Mouse (Mus musculus): Measurements from ENCODE around the gene Mthfd2.
A peak's percentile ranks its signal among the peaks of the same experiment; 100 is the strongest.

Mthfd2 gene

DNA sequence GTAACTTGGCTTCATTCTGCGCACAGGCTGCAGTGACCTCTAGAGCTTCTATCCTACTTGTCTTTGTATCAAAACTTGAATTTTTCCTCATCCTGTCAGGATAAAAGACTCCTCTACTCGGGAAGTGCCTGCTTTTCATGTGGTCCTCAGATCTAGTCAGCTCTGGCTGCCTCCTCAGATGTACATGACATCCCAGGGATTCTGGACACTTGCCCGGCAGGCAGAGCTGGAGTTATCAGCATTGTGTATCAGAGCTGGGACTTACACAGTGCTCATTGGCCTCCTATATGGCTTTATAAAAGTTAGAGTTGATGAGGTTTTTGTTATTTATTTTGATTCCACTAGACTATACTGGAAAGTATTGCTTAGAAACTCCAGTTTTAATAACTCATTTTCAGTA, 15.7 kb upstream of the Mthfd2 start:
- no peak for DNase-seq (ENCODE audit: low spot score in 2 of 2)

DNA sequence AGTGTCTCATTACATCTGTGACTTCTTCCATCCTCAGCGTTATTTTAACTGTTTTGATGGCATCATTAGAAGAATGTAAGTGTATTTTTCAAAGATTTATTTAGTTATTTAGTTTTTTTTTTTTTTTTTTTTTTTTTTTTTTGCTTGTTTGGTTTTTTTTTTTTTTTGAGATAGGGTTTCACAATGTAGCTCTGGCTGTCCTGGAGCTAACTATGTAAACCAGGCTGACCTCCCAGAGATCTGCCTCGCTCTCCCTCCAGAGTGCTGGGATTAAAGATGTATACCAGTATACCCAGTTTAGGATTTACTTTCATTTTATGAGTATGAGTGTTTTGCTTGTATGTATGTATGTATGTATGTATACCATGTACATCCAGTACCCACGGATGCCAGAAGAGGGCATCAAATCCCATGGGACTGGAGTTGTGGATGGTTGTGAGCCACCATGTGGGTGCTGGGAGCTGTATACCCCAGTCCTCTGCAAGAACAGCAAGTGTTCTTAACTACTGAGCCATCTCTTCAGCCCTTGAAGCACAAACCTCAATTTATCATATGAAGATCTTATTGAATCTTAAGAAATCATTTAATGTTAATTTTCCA, 2.0 kb upstream of the Mthfd2 start:
- no peak for DNase-seq (ENCODE audit: low spot score in 2 of 2)

DNA sequence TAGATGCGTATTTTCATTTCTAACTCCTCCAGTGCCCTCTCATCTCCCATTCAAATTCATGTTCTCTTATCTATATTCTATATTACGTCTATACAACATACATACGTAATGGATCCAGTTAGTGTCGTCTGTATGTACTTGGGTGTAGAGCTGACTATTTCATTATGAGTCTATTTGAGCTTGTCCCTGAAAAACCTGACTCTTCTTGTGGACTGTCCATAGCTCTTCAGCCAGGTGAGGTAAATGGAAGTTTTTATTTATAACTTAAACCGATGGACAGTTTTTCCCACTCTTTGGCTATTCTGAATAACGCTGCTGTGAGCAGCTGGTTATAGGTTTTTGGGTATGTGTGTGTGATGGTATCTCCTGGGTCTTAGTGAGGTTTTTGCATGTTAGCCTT, 1.1 kb upstream of the Mthfd2 start:
- no peak for DNase-seq (ENCODE audit: low spot score in 2 of 2)

DNA sequence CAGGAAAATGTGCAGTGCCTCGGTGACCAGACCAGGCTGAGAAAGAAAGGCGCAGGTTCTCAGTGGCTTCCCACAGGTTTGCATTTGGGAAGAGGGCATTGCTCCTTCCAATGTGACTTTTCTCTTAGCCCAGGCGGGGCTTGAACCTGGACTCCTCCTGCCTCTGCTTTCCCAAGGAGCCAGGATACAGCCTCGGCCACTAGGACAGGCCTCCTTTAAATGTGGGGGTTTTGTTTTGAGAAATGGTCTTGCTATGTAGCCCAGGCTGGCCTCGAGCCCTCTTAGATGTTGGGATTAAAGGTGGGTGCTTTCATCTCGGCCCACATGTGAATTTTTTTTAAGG, 657 bp upstream of the Mthfd2 start:
- no peak for DNase-seq (ENCODE audit: low spot score in 2 of 2)

DNA sequence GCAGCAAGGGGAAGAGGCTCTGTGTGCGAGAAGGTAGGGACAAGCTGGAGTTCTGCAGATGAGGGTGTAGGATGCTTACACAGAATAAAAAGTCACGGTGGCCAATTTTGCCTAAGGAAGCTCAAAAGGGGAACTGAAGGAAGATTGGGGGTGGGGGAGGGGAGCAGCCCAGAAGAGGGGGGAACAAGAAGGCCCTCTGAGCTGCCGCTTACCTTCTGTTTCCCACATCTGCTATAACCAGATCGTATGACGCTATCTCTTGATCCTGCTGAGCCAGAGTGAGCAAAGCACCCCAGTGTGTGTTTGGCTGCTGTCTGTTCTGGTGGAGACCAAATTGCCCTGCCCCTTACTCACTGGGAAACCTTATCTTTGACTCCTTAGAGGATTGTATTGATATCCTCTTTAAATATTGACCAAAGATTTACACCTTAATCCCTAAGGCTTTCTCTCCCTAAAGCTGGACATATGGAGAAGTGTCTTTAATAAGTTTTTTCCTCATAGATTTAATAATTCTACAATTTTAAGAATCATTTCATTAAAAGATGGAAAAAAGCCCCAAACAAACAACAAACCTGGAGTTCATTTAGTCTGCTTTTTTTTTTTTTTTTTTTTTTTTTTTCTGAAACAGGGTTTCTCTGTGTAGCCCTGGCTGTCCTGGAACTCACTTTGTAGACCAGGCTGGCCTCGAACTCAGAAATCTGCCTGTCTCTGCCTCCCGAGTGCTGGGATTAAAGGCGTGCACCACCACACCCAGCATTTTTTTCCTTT, 1.9 kb downstream of the Mthfd2 start:
- no peak for DNase-seq (ENCODE audit: low spot score in 2 of 2)

GRCm38 (mm10) chr6:83322794-83323193, 2.9 kb downstream of the Mthfd2 start:
- DNase-seq (ENCODE audit: low spot score in 2 of 2) = no peak

DNA sequence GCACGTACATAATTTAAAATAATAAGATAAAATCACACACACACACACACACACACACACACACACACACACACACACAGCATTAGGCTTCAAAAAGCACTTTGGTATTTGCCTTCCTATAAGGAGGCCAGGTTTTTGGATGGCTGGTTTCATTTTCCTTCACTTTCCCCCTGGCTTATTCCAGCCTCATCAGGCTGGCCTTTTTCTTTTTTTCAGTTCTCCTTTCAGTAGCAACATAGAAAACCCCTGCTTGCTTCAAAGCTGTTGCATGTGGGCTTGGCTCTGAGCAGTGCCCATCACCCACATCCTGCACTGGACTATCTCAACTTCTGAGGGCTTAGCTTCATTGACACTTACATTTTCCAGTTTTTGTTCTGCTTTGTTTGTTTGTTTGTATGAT, 3.8 kb downstream of the Mthfd2 start:
- no peak for DNase-seq (ENCODE audit: low spot score in 2 of 2)

GRCm38 (mm10) chr6:83317108-83317741, 8.5 kb downstream of the Mthfd2 start:
- peak; percentile 89 to 91 for DNase-seq (ENCODE audit: low spot score in 2 of 2)

DNA sequence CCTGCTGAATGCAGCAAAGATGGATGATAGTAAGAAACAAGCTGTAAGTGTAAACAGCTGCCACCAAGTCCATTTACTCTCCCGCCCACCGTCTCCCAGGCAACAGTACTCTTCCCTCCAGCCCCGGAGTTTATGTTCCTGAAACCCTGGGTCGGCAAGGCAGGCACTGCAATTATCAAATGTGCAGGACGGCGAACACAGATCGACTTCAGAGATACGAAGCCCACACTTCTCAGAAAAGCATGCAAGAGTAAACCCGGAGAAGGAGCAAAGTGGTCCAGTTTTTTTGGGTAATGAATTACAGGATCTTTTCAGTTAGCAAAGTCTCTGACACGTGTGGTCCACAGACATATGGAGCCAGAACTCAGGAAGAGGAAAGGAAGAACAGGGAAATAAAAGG, 9.7 kb downstream of the Mthfd2 start:
- DNase-seq (ENCODE audit: low spot score in 2 of 2) = no peak

DNA sequence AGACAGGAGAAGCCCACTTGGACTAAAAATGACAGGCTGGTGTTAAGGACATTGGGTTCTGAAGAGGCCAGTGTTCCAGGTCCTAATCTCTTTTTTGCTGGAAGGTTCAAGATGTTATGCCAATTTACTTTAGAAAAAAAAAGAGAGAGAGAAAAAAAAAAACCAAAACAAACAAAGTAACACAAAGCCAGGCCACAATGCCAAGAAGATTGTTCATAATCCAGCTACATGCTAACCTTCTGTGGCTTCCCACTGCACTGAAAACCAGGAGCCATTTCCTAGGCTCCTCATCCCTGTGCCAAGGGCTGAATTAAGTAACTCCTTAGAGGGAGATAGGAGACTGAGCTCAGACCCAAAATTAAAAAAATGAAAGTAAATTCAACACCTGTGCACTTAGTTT, 10.4 kb downstream of the Mthfd2 start:
- no peak for DNase-seq (ENCODE audit: low spot score in 2 of 2)

- no peak for DNase-seq (ENCODE audit: low spot score in 2 of 2)
Measured at GRCm38 (mm10) chr6:83312514-83312913, 13.2 kb downstream of the Mthfd2 start.

GRCm38 (mm10) chr6:83312021-83312420, 13.7 kb downstream of the Mthfd2 start:
- DNase-seq (ENCODE audit: low spot score in 2 of 2) = no peak

DNA sequence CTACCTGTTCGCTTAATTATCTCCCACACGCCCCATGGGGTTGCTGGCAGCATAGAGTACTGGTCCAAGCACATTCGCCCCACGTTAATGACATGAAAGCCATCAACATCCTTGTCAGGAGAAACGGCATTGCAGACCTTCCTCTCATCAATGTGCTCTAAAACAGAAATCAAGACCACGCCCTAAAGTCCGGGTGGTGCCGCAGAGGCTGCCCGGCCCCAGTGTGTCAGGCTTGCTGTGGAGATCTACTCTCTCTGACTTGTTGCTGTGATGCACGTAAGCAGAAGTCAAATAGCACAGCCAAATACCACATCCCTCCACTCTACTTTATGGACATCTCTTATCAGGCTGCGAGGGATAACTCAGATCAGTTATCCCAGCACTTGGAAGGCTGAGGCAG, 14.5 kb downstream of the Mthfd2 start:
- no peak for DNase-seq (ENCODE audit: low spot score in 2 of 2)

- no peak for DNase-seq (ENCODE audit: low spot score in 2 of 2)
Measured at GRCm38 (mm10) chr6:83309017-83309416, 16.7 kb downstream of the Mthfd2 start.

GRCm38 (mm10) chr6:83302264-83302663, 23.4 kb downstream of the Mthfd2 start:
- DNase-seq (ENCODE audit: low spot score in 2 of 2) = no peak

DNA sequence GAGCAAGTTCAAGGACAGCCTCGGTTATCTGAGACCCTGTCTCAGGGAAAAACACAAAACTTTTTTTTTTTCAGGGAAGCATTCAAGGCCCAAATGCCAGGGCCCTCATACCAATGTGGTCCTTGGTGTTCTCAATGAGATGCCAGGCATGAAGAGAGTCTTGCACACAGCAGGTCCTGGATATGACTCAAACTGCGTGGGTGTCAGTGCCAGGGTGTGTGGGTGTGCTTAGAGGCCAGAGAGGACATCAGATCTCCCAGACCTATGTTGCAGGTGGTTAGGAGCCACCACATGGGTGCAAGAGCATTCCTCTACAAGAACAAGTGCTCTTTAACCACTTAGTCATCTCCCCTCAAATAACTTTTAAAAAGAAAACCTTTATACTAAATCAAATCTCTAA, 24.4 kb downstream of the Mthfd2 start:
- no peak for DNase-seq (ENCODE audit: low spot score in 2 of 2)

DNA sequence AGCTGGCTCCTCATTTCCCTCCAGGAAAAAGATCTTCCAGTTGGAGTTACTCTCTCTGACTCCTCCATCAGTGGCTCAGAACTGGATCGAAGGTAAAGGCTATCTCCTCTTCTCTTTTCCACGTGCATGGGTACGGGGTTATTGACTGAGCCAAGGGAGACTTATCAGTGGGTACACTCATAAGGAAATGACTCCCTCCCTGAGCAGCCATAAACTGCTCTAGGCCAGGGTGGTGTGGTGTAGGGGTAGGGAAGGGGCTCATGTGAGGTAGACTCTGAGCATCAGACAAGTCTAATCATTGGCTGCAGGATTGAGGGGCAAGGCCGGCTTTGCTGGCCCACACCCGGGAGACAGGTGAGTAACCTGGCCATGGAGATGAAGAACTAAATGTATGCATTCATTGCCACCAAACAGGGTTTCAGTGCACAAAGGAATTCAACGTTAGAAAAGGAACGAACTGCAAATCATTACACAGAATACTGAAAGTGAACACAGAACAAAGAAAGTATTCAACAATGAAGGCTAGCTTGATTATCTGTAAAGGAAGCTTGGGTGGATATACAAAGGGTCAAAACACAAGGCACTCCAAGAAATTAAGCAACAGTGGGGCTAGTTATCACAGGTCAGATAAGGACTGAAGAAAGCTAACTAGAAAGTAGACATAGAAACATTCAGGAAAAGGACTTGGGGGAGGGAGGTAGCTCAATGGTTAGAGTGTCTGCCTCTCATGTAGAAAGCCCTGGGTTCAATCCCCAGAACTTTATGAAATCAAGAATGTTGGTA, 25.1 kb downstream of the Mthfd2 start:
- no peak for DNase-seq (ENCODE audit: low spot score in 2 of 2)

- no peak for DNase-seq (ENCODE audit: low spot score in 2 of 2)
Measured at GRCm38 (mm10) chr6:83280256-83280955, 45.3 kb downstream of the Mthfd2 start.

DNA sequence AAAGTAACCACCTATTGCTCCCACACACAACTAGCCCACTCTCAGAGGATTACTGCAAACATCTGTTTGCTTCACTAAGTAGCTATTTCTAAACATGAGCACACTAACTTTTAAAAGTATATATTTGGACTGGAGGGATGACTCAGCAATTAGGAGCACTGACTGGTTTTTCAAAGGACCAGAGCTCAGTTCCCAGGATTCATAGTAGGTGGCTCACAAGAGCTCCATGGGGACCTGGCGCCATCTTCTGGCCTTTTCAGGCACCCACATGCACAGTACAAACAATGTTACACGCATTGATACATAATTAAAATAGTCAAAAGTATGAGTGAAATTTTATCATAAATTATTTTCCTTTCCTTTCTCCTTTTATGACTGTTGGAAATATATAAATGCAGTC, 46.8 kb downstream of the Mthfd2 start:
- DNase-seq (ENCODE audit: low spot score in 2 of 2) = no peak

DNA sequence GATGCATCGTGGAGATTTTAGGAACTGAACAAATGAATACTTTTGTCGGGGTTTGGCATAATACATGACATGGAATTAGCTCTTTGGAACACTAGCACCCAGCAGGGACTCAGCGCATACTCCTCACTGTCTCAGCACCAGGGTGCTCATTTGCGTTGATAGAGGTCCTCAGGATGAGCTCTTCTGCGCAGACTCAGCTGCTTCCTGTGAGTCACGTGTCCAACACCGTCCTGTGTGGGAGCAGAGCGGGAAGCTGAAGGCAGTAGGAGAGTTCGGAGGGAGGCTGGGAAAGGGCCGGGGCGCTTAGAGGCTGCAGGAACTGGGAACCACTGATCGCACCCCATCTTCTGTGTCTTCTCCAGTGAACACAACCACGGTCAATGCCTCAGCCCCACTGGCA, 48.6 kb downstream of the Mthfd2 start:
- DNase-seq (ENCODE audit: low spot score in 2 of 2) = no peak

- DNase-seq (ENCODE audit: low spot score in 2 of 2) = no peak
Measured at GRCm38 (mm10) chr6:83273733-83274132, 52.0 kb downstream of the Mthfd2 start.
